ENCODE assay signal across 19 mouse cellular contexts in the genomic region with DNA sequence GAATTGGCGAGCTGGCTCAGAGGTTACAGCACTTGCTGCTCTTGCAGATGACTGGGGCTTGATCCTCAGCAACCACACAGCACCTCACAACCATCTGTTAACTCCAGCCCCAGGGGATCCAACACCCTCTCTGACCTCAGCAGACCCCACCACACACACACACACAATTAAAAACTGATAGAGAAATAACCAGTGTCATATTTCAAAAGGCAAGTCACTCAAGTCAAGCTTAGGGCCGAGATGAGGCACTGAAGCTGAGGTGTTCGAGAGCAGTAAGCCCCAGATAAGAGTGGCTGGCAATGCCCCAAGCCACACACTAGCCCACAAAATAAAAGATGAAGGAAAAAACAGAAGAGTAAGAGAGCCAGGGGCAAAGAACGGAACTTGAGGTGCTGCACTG. TPM values are rescaled to one million over a fixed set of nuclear protein-coding genes. Genes with fewer than 3 reads are reported as not detected.
"Had no signal": no experiment of that assay in that cellular context is flagged by ENCODE, and none has a peak within 500 bp of the region (broad histone marks: within the 10 kb centered on the region; RNA-seq: fewer than 3 reads in every experiment).

No protein-coding gene starts in this region.

- H3K4me1 ChIP-seq: intestine, embryonic 15.5 days; kidney, embryonic 15.5 days; midbrain, embryonic 15.5 days; neural tube, embryonic 12.5 days had no signal

- H3K4me3 ChIP-seq: intestine, embryonic 15.5 days; kidney, embryonic 15.5 days; layer of hippocampus, adult 2 months; liver, embryonic 13.5 days; midbrain, embryonic 15.5 days; neural tube, embryonic 12.5 days had no signal

- H3K27ac ChIP-seq: intestine, embryonic 15.5 days; kidney, embryonic 15.5 days; layer of hippocampus, adult 2 months; liver, embryonic 13.5 days; midbrain, embryonic 15.5 days; neural tube, embryonic 12.5 days had no signal

- DNase-seq: kidney, adult 2 months; kidney, postnatal 36 days; liver, embryonic 13.5 days; lung, adult 2 months; lung, postnatal 36 days; right cerebral cortex, postnatal 14 days; thymus, postnatal 4 days had no signal

- H3K9ac ChIP-seq: intestine, embryonic 15.5 days; kidney, embryonic 15.5 days; liver, embryonic 13.5 days; midbrain, embryonic 15.5 days; neural tube, embryonic 12.5 days had no signal

- ATAC-seq: intestine, embryonic 15.5 days; lung, postnatal 0 days; midbrain, embryonic 15.5 days had no signal

- H3K9me3 ChIP-seq: intestine, embryonic 15.5 days; kidney, embryonic 15.5 days; liver, embryonic 13.5 days; midbrain, embryonic 15.5 days; neural tube, embryonic 12.5 days had no signal

- H3K4me2 ChIP-seq: intestine, embryonic 15.5 days; kidney, embryonic 15.5 days; liver, embryonic 13.5 days; midbrain, embryonic 11.5 days; midbrain, embryonic 15.5 days; neural tube, embryonic 12.5 days had no signal

- H3K27me3 ChIP-seq: intestine, embryonic 15.5 days; kidney, embryonic 15.5 days; liver, embryonic 13.5 days; midbrain, embryonic 15.5 days; neural tube, embryonic 12.5 days had no signal

RNA-seq across cellular contexts. Expression of gene Rnf222, which starts 55.6 kb away (rescaled TPM):
- total RNA-seq: layer of hippocampus, adult 2 months; layer of hippocampus, postnatal 10 days; left cerebral cortex, postnatal 36 days; megakaryocyte, adult 5-6 weeks; monocyte, adult 5-6 weeks had no signal
- polyA plus RNA-seq: midbrain, embryonic 15.5 days; small intestine, adult 2 months had no signal
